Mouse (Mus musculus) neural tube, embryonic 11.5 days (tissue): ENCODE measurements around the gene Tmem179b. TPM values are rescaled to one million over a fixed set of nuclear protein-coding genes. Genes with fewer than 3 reads are reported as not detected.
A peak's percentile ranks its signal among the peaks of the same experiment; 100 is the strongest.

ENCODE experiments used
- ATAC-seq: fragments of 200-750 bp; cut with Nextera tagmentation; 2 replicates; pipeline ENCODE4 v1.8.0; 2017; ENCODE audit warnings: moderate number of reproducible peaks, mild to moderate bottlenecking, moderate TSS enrichment, moderate library complexity; ENCODE audit not compliant: insufficient read depth, low FRiP score, low TSS enrichment
- DNase-seq: peaks from one replicate; pipeline ENCODE4 v3.0.0-alpha.2; 2015; ENCODE audit warnings: low spot score
- H3K27ac ChIP-seq: fragments of 300-500 bp; sonication (generic); 2 replicates; pipeline ENCODE4 v1.5.1; 2014; ENCODE audit warnings: low read depth, mild to moderate bottlenecking, low read length
- H3K27me3 ChIP-seq: fragments of 300-500 bp; sonication (generic); 2 replicates; pipeline ENCODE4 v1.6.1; 2014; ENCODE audit warnings: mild to moderate bottlenecking, low read length, mixed read lengths; ENCODE audit not compliant: control insufficient read depth, insufficient read depth
- H3K36me3 ChIP-seq: fragments of 300-500 bp; sonication (generic); 2 replicates; pipeline ENCODE4 v1.6.1; 2014; ENCODE audit warnings: mild to moderate bottlenecking, low read length, moderate library complexity, mixed read lengths; ENCODE audit not compliant: control insufficient read depth, insufficient read depth
- H3K4me1 ChIP-seq: fragments of 300-500 bp; sonication (generic); 2 replicates; pipeline ENCODE4 v1.6.1; 2014; ENCODE audit warnings: low read length, mixed read lengths; ENCODE audit not compliant: control insufficient read depth, insufficient read depth
- H3K4me2 ChIP-seq: fragments of 300-500 bp; sonication (generic); 2 replicates; pipeline ENCODE4 v1.6.1; 2014; ENCODE audit warnings: low read depth, mild to moderate bottlenecking, moderate library complexity
- H3K4me3 ChIP-seq: fragments of 300-500 bp; sonication (generic); 2 replicates; pipeline ENCODE4 v1.5.1; 2014; ENCODE audit warnings: low read depth, low read length
- H3K9ac ChIP-seq: fragments of 300-500 bp; sonication (generic); 2 replicates; pipeline ENCODE4 v1.6.1; 2014; ENCODE audit warnings: mild to moderate bottlenecking, low read length
- H3K9me3 ChIP-seq: fragments of 300-500 bp; sonication (generic); 2 replicates; pipeline ENCODE4 v1.6.1; 2016; ENCODE audit warnings: low read length; ENCODE audit not compliant: control insufficient read depth
- WGBS: fragments of 180-500 bp; shearing (Covaris S2); extraction: QIAGEN DNeasy Blood & Tissue Kit; methylation state at CpG from one replicate; pipeline ENCODE4 v1.1.7; 2014; 5-methylcytosine and 5-hydroxymethylcytosine counted together
- microRNA-seq: library from miRNA; unstranded; fragments of <30 nt; microRNA quantifications from one replicate; pipeline ENCODE4, GENCODE M21; 2016
- polyA plus RNA-seq: library from polyadenylated mRNA; unstranded; fragments of >200 nt; fragmentation: Nextera tagmentation; extraction: Ambion mirVana; gene quantifications from 2 replicates; pipeline ENCODE4 v1.2.1, GENCODE M21; 2014

The Tmem179b gene
- polyA plus RNA-seq, 1 experiment from 2014 or later = 46.7 TPM

GRCm38 (mm10) chr19:8722907-8723573, 51.2 kb downstream of the Tmem179b start, which contains the start of gene Slc3a2:
Gene Slc3a2 (minus strand): TSS chr19:8723369.
- DNase-seq (peak; percentile 97), ATAC-seq (peak; percentile 90)
- Histone ChIP-seq H3K4me2 (peak within 1 kb of the TSS; percentile 82), H3K36me3 (peaks cover 6% of the 10 kb centered on the region), H3K27ac (peak within 1 kb of the TSS; percentile 83), H3K9me3 (no peaks in the 10 kb centered on the region), H3K4me3 (peak within 1 kb of the TSS; percentile 88), H3K27me3 (no peaks in the 10 kb centered on the region), H3K4me1 (peaks cover 19% of the 10 kb centered on the region), H3K9ac (peak within 1 kb of the TSS; percentile 96)
- WGBS = under 1% methylated on average over 50 of the region's 50 CpGs

- Histone ChIP-seq H3K27ac (peak overlapping the region; percentile 83), H3K36me3 (peaks cover 6% of the 10 kb centered on the region), H3K9me3 (no peaks in the 10 kb centered on the region), H3K4me1 (peaks cover 19% of the 10 kb centered on the region), H3K9ac (peak overlapping the region; percentile 96), H3K4me2 (peak overlapping the region; percentile 82), H3K4me3 (peak overlapping the region; percentile 88), H3K27me3 (no peaks in the 10 kb centered on the region)
- 0% methylated on average over 5 of the region's 5 CpGs for WGBS
- DNase-seq (no peak), ATAC-seq (peak; percentile 5; the same call in 1 of the 2 replicates)
Measured at GRCm38 (mm10) chr19:8722559-8722906, 51.7 kb downstream of the Tmem179b start.

Small RNA genes within 50 kb of the gene (microRNA-seq; reads per million reads assigned to microRNA genes)
- not detected for gene Mir6992

Other genes starting within 250 kb of the Tmem179b start
- 0.20 TPM in 1 of 2 replicates, not detected in the other for gene Slc22a8, start 183.2 kb downstream of the Tmem179b start, polyA plus RNA-seq
- 0.53 and 0.69 TPM in 2 replicates for gene Slc22a6, start 156.4 kb downstream of the Tmem179b start, polyA plus RNA-seq
- 0.05 TPM in 2 replicates for gene Chrm1, start 110.7 kb downstream of the Tmem179b start, polyA plus RNA-seq
- 132 and 135 TPM in 2 replicates for gene Slc3a2, start 51.1 kb downstream of the Tmem179b start, polyA plus RNA-seq
- gene Wdr74, start 38.6 kb downstream of the Tmem179b start, polyA plus RNA-seq = 87.8 and 92.8 TPM in 2 replicates
- gene 1700092M07Rik, start 33.7 kb downstream of the Tmem179b start, polyA plus RNA-seq = 1.4 and 2.1 TPM in 2 replicates
- gene Stx5a, start 33.1 kb downstream of the Tmem179b start, polyA plus RNA-seq = 97.6 and 103 TPM in 2 replicates
- 243 and 245 TPM in 2 replicates for gene Nxf1, start 17.4 kb downstream of the Tmem179b start, polyA plus RNA-seq
- gene Tmem223, start 3.5 kb downstream of the Tmem179b start, polyA plus RNA-seq = 181 and 195 TPM in 2 replicates
- 20.7 and 22.4 TPM in 2 replicates for gene Taf6l, start 11.9 kb upstream of the Tmem179b start, polyA plus RNA-seq
- gene Polr2g, start 24.1 kb upstream of the Tmem179b start, polyA plus RNA-seq = 172 and 182 TPM in 2 replicates
- gene Zbtb3, start 28.1 kb upstream of the Tmem179b start, polyA plus RNA-seq = 6.6 and 7.2 TPM in 2 replicates
- gene Ttc9c, start 44.9 kb upstream of the Tmem179b start, polyA plus RNA-seq = 50.6 and 51.6 TPM in 2 replicates
- gene Hnrnpul2, start 45.5 kb upstream of the Tmem179b start, polyA plus RNA-seq = 5.7 and 6.1 TPM in 2 replicates
- gene AC129217.1, start 55.3 kb upstream of the Tmem179b start, polyA plus RNA-seq = 0.57 TPM in 1 of 2 replicates, not detected in the other
- gene Bscl2, start 63.0 kb upstream of the Tmem179b start, polyA plus RNA-seq = 54.1 and 55.3 TPM in 2 replicates
- gene Gng3, start 64.7 kb upstream of the Tmem179b start, polyA plus RNA-seq = 137 and 151 TPM in 2 replicates
- 0.32 and 0.44 TPM in 2 replicates for gene Lrrn4cl, start 76.3 kb upstream of the Tmem179b start, polyA plus RNA-seq
- 182 and 186 TPM in 2 replicates for gene Ubxn1, start 97.0 kb upstream of the Tmem179b start, polyA plus RNA-seq
- 52.9 and 55.0 TPM in 2 replicates for gene Uqcc3, start 106.5 kb upstream of the Tmem179b start, polyA plus RNA-seq
- gene Lbhd1, start 109.3 kb upstream of the Tmem179b start, polyA plus RNA-seq = 93.5 and 93.8 TPM in 2 replicates
- gene Gm49403, start 109.5 kb upstream of the Tmem179b start, polyA plus RNA-seq = not detected in 2 replicates
- 103 and 112 TPM in 2 replicates for gene 1810009A15Rik, start 114.4 kb upstream of the Tmem179b start, polyA plus RNA-seq
- gene Gm49416, start 114.5 kb upstream of the Tmem179b start, polyA plus RNA-seq = not detected in 2 replicates
- 40.8 and 49.9 TPM in 2 replicates for gene Ints5, start 118.5 kb upstream of the Tmem179b start, polyA plus RNA-seq
- gene Ganab, start 123.6 kb upstream of the Tmem179b start, polyA plus RNA-seq = 116 and 128 TPM in 2 replicates
- 50.6 and 59.0 TPM in 2 replicates for gene B3gat3, start 145.9 kb upstream of the Tmem179b start, polyA plus RNA-seq
- 0.88 and 1.2 TPM in 2 replicates for gene Rom1, start 154.9 kb upstream of the Tmem179b start, polyA plus RNA-seq
- gene Eml3, start 155.1 kb upstream of the Tmem179b start, polyA plus RNA-seq = 7.9 and 9.3 TPM in 2 replicates
- gene Mta2, start 167.4 kb upstream of the Tmem179b start, polyA plus RNA-seq = 55.6 and 57.5 TPM in 2 replicates
- gene Tut1, start 179.4 kb upstream of the Tmem179b start, polyA plus RNA-seq = 30.2 and 36.3 TPM in 2 replicates
- gene Eef1g, start 192.6 kb upstream of the Tmem179b start, polyA plus RNA-seq = 468 and 469 TPM in 2 replicates
- gene Ahnak, start 214.8 kb upstream of the Tmem179b start, polyA plus RNA-seq = 4.4 and 4.5 TPM in 2 replicates